Mouse (Mus musculus): ENCODE data around the gene Msh4.

GRCm38 (mm10) chr3:153886296-153886695 is 19.6 kb downstream of the Msh4 start:
- TF ChIP-seq EP300 (optimal IDR thresholded peaks at IDR 0.05) = no peak
- TF ChIP-seq CTCF (IDR thresholded peaks at IDR 0.05; ENCODE audit: low read depth) = peak; percentile 47

Measured in stomach, postnatal 0 days (tissue).